Mouse (Mus musculus): ENCODE results near the gene Polr2g.

Gene Polr2g

DNA sequence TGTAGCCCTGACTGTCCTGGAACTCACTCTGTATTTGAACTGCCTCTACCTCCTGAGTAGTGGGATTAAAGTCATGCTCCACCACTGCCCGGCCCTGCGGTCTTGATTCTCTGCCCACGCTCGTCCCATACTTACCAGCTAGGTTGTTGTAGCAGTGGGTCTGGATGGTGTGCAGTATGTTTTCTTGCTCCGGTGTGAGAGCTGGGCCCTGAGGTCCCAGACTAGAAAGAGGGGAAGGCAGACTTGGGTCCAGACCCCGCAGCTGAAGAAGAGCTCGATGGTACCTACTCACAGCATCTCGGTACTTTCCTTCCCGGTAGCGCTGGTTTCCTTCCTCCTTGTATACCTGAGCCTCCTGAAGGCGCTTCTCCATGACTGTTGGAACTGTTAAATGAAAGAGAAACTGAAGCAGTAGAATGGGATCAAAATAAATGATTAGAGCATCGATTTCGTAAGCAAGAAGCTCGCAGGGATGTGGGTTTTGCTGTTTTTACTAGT is 20.0 kb upstream of the Polr2g start:
- no peak for DNase-seq (ENCODE audit: low spot score)

GRCm38 (mm10) chr19:8817001-8817400 is 18.6 kb upstream of the Polr2g start:
- no peak for DNase-seq (ENCODE audit: low spot score)

DNA sequence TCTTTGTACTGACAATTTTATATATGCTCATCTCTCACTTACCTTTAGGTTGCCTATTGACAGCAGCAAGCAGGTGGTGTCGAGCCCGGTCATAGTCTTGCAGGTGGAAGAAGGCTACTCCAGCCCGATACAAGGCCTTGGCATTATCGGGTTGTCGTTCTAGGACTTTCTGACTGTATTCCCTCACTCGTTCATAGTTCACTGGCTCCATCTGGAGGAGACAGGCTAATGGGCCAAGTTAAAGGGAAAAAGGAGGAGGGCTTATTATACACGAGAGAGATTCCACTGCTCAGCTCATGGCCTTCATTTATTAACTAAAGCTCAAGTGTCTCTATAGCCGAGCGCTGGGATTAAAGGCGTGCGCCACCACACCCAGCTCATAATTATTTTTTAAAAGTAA is 17.4 kb upstream of the Polr2g start:
- no peak for DNase-seq (ENCODE audit: low spot score)

DNA sequence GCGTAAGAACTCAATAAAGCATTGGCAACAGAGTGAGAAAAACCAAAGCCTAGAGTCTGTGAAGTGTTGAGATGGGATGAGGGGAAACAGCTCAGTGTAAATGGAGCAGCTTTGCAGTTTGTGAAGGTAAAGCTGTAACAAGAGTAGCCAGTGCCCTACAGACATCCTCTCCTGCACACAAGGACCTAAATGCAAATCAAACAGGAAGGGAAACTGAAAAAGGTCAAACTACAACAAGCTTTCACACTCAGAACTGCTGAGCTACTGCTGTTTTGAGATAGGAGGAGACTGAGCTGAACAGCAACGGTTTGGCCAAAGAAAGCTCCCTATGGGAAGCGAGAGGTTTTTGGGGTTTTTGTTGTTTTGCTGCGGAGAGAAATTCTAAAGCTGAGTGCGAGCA is 8.4 kb upstream of the Polr2g start:
- DNase-seq (ENCODE audit: low spot score), result no peak

GRCm38 (mm10) chr19:8803879-8804660 is 5.7 kb upstream of the Polr2g start:
- no peak for DNase-seq (ENCODE audit: low spot score)

DNA sequence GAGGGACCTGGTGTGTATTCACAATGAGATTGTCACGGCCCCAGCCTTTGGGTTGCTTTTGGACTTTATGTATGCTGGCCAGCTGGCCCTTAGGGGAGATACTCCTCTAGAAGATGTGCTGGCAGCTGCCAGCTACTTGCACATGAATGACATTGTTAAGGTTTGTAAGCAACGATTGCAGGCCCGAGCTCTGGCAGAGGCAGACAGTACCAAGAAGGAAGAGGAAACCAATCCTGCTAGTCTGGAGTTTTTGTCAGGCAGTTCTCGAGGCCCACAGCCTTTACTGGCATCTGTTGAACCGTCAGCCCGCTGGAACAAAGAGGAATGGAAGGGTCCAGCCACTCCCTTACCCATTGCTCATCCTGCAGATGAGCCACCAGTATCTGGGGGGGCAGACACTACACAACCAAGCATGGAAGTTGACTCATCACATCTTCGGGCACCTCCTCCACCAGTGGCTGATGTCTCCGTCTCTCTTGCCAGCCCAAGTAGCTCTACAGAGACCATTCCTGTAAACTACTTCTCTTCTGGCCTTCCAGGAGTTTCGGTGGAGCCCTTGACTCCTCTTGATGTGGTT is 4.9 kb upstream of the Polr2g start:
- DNase-seq (ENCODE audit: low spot score), result no peak

- DNase-seq (ENCODE audit: low spot score), result peak; percentile 73
Measured at GRCm38 (mm10) chr19:8802130-8802821, 3.9 kb upstream of the Polr2g start, which contains the start of gene Zbtb3. Gene Zbtb3, plus strand, starts transcription at chr19:8802555.

- DNase-seq (ENCODE audit: low spot score), result no peak
Measured at GRCm38 (mm10) chr19:8798947-8799315, 554 bp upstream of the Polr2g start.

GRCm38 (mm10) chr19:8790171-8790570 is 8.2 kb downstream of the Polr2g start:
- no peak for DNase-seq (ENCODE audit: low spot score)

DNA sequence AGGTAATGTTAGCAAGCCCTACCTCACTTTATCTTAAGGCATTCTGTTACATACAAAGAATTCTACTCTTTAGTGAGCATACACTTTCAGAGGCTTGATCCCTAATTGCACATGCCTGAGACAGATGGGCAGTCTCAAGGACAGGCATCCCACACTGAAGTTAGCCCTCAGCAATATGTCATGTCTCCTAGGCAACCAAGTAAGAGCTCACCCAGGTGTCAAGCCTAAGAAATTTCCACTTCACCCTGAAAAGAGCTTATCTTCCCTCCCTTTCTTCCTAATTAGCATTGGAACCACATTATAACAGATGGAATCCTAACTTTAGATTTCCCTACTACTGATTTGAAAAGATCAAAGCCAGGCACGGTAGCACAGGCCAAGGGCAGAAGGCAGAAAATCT is 9.2 kb downstream of the Polr2g start:
- no peak for DNase-seq (ENCODE audit: low spot score)

DNA sequence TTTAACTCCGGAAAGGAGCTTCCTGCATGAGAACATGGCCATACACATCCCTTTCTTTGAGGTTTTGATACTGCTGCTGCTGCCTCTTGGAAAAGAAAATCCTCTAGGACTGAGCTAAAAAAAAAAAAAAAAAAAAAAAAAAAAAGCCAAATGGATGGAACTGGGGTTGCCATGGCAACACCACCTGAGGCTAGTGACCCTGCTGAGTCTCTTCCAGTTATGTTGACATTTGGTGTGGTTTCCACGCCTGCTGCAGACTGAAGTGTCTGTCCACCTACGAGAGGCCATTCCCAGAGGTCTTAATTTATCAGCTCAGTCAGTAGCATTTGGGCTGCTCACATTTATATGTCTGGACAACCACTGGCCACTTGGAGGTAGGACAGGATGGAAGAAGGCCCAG is 9.9 kb downstream of the Polr2g start:
- DNase-seq (ENCODE audit: low spot score), result no peak

GRCm38 (mm10) chr19:8786008-8786781 is 12.2 kb downstream of the Polr2g start, which contains the start of gene Taf6l:
Gene Taf6l, minus strand, starts transcription at chr19:8786417.
- peak; percentile 76 for DNase-seq (ENCODE audit: low spot score)

GRCm38 (mm10) chr19:8774951-8775421 is 23.4 kb downstream of the Polr2g start:
- DNase-seq (ENCODE audit: low spot score), result peak; percentile 27

GRCm38 (mm10) chr19:8774086-8774835 is 24.1 kb downstream of the Polr2g start, which contains the start of gene Tmem179b:
Gene Tmem179b, minus strand, starts transcription at chr19:8774467.
- peak; percentile 98 for DNase-seq (ENCODE audit: low spot score)

GRCm38 (mm10) chr19:8773409-8773808 is 25.0 kb downstream of the Polr2g start:
- no peak for DNase-seq (ENCODE audit: low spot score)

- no peak for DNase-seq (ENCODE audit: low spot score)
Measured at GRCm38 (mm10) chr19:8772996-8773395, 25.4 kb downstream of the Polr2g start.

GRCm38 (mm10) chr19:8770567-8771270 is 27.7 kb downstream of the Polr2g start, which contains the start of gene Tmem223:
Gene Tmem223, plus strand, starts transcription at chr19:8770996.
- DNase-seq (ENCODE audit: low spot score), result peak; percentile 77

GRCm38 (mm10) chr19:8765562-8765961 is 32.8 kb downstream of the Polr2g start:
- no peak for DNase-seq (ENCODE audit: low spot score)

GRCm38 (mm10) chr19:8763276-8763675 is 35.1 kb downstream of the Polr2g start:
- no peak for DNase-seq (ENCODE audit: low spot score)

DNA sequence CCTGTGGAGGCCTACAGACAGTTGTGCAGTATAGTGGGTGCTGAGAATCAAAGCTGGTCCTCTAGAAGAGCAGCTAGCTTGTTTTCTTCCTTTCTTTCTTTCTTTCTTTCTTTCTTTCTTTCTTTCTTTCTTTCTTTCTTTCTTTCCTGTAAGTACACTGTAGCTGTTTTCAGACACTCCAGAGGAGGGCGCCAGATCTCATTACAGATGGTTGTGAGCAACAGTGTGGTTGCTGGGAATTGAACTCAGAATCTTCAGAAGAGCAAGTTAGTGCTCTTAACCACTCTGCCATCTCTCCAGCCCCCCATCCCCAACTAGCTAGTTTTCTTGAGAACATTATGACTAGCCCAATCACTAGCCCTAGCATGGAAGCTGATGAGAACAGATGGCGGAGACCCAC is 37.6 kb downstream of the Polr2g start:
- DNase-seq (ENCODE audit: low spot score), result no peak
